Mouse (Mus musculus) left cerebral cortex, postnatal 36 days (tissue): ENCODE results near the gene C4b. TPM values are rescaled to one million over a fixed set of nuclear protein-coding genes. Genes with fewer than 3 reads are reported as not detected.
"Not testable (repeated sequence)": the region's sequence is repeated elsewhere in the genome, so short reads cannot be mapped to it uniquely, and the experiment has no call there.

ENCODE experiments used
- DNase-seq, 2 experiments: peaks; one replicate each; pipeline ENCODE4 v3.0.0; 2021 to 2022; ENCODE audit warnings: low spot score in 2 of 2, mixed read lengths in 1 of 2
- intact Hi-C: fragments of 180-260 bp; cut with DNase I; formaldehyde crosslinking; loops from one replicate; pipeline ENCODE4 v1.15.1; 2025
- total RNA-seq, 2 experiments: library from RNA; stranded (reverse); gene quantifications; 2 replicates each; pipeline ENCODE4 v1.2.3; 2021

The C4b gene
- total RNA-seq, result 10 to 100 TPM in 1 of 2 experiments, 1 to 10 TPM in 1; 8.3 to 11.4 TPM

DNA sequence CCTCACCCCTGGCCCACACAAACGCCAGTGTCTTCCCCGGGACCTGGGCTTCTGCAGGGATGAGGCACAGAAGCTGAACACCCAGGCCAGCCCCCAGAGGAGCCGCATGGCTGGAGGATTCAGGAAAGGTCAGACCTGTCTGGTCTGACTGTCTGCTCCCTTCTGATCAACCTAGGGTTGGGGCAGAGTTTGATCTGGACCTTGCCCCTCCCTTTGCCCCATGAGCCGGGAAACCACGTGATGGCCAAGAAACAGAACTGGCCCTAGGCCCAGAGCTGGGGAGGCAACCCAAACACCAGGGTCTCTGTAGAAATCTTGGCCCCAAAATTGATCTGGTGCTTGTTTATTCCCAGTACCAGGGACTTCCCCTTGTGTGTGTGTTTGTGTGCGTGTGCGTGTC lies at the start of gene C4b:
C4b (minus strand) TSS at position 164 of the 400 bp plus-strand sequence.
- no peak for DNase-seq

DNA sequence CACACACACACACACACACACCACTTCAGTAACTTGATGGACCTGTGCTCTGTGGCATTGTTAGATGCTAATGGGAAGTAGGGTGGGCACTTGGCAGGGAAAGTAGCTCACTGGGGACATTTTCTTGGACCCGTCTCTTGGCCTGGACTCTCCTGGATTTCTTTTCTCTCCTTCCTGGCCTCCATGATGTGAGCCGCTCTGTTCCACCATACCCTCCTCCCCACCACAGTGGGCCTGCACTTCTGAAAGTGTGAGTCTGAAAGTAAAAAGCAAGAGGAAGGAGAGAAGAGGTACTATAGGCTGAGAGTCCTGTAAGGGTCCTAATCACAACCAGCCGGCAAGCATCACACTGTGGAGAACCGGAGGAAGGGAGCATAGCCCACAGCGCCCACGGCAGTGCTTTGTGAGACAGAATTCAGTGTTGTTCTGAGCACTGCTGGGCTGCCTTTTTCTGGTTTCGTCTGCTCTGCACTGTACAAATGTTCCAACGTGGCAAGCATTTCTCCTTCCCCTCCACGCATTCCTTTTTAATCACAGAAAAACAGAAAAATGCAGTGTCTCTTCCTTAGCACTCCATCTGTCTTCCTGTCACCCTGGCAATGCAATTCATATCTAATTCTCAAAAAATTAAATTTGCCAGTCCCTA lies 34.1 kb upstream of the C4b start:
- intact Hi-C loops, result no loop called here
- DNase-seq, result peak; percentile 21 to 33

More for the DNA sequence above, at the start of gene C4b:
- intact Hi-C loops, result loop anchor here (2.0 kb wide), 1 partner anchor 81 kb away; no protein-coding TSS in a partner anchor

DNA sequence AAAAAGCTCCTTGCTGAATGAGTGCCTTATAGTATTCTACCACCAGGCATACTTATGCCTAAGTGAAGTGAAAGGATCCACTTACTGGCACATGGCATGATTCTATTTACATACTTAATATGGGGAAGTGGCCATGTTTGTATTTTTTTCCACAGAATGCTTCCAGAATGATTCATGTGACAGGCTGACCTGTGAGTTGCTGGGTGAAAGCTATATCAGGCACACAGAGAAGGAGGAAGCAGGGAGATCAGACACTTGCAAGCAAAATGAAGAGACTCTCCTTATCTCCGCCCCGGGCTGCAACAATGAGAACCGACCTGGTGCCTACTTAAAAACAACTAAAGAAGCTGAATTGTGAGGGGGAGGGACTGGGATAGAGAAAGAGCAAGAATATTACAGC lies 17.8 kb upstream of the C4b start:
- intact Hi-C loops, result no loop called here
- DNase-seq, result no peak

DNA sequence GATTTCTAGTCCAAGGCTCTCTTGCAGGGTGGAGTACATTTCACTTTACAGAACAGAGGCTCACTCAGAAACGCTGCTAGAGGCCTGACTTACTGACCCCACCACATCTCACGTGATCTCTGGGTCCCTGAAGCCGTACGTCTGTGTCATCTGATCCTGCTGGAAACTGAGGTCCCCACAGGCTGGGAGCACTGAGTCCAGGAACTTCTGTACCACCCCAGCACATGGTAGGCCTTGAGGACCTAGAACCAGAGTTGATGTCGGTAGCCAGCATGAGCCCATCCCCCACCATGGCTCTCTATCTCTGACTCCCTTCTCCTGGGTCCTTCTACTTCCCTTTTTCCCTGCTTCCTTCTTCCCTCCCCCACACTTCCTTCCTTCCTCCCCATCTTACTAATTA lies 2.8 kb upstream of the C4b start:
- no peak for DNase-seq
- intact Hi-C loops, result no loop called here

DNA sequence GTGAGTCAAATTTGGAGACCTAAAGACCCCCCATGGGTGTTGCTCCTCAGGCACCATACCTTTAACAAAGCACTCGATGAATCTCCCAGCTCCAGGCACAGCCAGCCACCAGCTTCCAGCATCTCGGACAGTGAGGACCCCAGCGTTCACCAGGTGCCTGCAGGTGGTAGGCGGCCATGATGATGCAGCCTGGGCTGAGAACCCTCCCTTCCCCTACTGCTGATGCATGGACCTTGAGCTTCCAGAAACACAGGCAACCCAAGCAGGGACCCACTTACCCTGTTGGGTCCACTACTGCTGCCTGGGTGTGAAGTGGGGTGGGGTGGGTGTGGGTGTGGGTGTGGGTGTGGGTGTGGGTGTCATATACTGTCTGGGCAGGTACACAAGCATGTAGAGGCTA lies 1.5 kb upstream of the C4b start:
- DNase-seq, result not testable (repeated sequence)
- intact Hi-C loops, result loop anchor here (2.0 kb wide), 1 partner anchor 80 kb away; no protein-coding TSS in a partner anchor

DNA sequence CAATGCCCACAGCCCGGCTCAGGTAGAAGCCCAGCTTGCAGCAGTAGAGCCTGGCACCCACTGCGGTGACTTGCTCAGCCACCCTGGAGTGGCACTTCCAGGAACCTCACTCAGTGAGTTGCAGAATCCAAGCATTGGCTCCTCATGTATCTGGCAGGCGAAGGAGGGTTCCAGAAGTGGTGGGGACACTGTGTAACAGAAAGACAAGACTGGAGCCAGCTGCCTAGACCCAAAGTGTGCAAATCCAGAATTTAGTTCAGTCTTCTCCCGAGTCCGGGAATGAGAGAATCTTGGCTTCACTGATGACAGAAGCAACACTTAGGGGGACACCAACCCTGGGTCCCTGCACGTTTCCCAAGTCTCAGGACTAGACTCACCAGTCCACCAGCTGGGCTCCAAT lies 929 bp upstream of the C4b start:
- DNase-seq, result not testable (repeated sequence)
- intact Hi-C loops, result loop anchor here (2.0 kb wide), 1 partner anchor 80 kb away; no protein-coding TSS in a partner anchor

DNA sequence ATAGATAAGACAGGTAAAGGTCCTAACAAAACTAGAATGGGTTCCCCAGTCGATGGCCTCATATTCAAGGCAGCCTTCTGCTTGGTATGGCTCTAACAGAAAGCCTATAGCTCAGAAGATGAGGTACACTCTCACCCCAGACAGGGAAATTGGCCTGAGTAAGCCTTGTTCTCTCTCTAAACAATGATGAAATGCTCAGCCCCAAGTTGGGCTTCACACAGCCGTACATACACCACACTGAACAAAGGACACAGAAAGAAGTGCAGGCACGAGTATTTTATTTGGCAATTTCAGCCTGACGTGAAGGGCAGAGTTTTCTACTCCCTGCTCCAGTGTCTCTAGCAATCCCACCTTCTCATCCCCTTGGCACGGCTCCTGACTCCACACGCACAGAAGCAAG lies 524 bp upstream of the C4b start:
- no peak for DNase-seq
- intact Hi-C loops, result loop anchor here (2.0 kb wide), 1 partner anchor 81 kb away; no protein-coding TSS in a partner anchor

DNA sequence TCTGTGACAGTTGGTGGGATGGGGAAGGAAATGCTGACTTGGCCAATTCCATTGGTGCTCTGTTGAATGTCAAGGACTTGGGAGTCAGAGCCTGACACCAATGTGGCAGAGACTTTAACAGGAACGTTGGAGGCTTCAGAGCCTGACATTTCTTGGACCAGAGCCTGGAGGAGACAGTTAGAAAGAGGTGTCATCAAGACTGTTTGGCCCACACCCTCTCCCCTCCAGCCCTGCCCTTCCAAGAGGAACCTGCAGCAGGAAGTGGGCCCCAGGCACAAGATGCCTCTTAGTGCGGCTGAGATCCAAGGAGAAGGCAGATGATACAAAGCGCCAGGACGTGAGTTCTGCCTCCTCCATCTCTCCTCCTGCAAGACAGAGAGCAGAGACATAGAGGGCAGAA lies 3.4 kb downstream of the C4b start:
- intact Hi-C loops, result no loop called here
- no peak for DNase-seq

DNA sequence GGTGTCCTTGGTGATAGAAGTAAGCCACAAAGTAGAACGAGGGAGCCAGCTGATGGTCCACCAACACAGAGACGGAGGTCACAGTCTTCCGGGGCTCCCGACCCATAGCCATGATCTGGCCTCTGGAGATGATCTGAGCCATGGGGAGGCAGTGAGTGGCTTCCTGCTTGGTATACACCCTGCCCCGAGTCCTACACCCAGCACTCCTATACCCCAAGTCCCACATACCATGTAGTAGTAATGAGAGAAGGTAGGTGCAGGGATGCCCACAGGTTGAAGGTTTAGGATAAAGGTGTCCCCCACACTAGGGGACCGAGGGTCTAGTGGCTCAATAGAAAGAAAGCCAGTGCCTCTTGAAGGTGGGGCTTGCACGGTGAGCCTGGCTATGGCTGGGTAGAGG lies 4.0 kb downstream of the C4b start:
- intact Hi-C loops, DNase-seq: not testable (repeated sequence)

DNA sequence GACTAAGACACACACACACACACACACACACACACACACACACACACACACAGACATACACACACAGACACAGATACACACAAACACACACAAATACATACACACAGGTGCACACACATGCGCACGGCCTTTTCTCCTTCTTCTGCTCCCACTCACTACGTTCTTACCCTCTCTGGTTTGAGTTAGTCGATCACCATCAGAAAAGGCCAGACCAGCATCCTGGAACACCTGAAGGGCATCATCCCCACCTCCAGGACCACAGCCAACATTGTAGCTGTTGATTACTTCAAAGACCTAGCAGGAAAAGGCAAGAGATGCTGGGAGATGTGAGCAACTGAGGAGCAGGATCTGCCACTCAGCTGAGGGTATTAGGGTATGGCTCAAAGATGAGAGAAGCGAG lies 6.2 kb downstream of the C4b start:
- intact Hi-C loops, DNase-seq: not testable (repeated sequence)

DNA sequence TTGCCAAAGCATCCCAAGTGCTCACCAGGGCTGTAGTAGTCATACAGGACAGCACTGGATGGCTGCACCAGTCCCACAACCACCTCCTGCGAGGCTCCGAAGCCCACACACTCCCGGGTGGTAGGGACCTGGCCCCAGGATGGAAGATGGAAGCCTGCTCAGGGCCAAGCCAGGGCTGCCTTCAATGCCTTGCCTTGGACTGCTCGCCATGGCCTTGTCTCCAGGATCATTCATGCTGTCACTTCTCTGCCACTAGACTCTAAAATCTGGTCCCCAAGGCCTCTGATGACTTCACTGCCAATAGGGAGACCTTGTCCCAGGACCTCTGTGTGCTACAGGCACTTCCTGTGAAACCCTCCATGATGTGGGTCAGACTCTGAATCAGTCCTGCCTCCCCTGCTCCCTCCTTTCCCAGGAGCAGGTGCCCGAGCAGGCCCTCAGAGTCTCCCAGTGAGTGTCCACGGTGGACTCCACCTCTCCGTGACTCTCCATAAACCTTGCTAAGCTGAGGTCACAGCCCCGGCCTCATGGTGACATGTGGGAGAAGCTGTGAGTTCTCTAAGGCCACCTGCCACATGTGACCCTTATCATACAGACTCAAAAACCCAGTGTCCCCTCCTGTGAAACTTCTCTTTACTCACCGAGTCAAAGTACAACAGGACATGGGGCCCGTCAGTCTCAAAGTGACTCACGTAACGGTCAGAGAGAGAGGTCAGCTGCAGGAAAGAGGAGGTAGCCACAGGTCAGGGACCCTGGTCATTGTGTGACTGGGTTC lies 13.7 kb downstream of the C4b start:
- DNase-seq, intact Hi-C loops: not testable (repeated sequence)

DNA sequence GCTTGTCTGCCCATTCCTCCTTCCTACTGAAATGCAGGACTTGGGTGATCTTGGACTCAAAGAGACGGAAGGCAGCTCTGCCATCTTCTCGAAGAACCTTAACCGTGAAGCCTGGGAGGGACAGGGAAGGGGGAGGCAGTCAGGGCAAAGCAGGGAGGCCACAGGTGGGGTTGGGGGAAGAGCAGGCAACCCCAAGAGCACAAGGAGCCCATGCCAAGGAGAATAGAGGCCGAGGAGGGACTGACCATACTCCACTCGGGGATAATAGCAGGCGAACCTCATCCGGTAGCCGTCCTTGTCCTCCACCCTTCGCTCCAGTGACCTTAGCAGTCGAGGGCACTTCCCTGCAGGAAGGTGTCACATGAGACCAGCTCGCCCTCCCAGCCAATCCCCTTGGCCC lies 14.5 kb downstream of the C4b start:
- intact Hi-C loops, DNase-seq: not testable (repeated sequence)

DNA sequence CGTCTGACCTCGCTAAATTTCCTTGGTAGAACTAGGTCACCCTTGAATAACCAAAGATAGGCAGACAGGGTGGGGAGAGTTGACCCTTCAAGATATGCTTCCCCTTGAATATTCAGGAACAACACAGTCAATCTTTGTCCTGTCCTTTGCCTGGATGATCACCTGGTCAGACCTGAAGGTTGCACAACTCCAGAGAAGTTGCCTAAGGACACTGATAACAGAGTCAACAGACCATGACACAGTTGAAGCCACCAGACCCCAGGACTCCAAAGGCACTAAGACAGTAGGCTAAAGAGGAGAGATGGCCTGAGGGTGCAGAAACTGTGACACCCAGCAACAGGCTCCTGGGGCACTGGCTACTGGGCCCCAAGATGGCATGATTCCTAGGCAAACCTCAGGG lies 15.8 kb downstream of the C4b start:
- DNase-seq, result no peak
- intact Hi-C loops, result no loop called here

DNA sequence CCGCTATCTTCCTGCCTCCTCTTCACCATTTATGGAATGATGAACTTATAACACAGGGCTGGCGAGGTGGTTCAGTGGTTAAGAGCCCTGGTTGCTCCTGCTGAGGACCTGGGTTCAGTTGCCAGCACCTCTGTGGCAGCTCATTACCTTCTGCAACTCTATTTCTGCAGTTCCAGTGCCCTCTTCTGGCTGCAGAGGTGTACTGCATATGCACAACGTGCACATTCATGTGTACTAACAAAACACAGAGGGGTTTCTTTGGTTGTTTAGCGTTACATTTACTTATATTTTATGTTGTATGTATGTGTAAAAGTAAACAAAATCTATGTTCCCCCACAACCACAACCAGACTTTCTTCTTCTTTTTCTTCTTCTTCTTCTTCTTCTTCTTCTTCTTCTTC lies 20.6 kb downstream of the C4b start:
- intact Hi-C loops, result no loop called here
- DNase-seq, result no peak

DNA sequence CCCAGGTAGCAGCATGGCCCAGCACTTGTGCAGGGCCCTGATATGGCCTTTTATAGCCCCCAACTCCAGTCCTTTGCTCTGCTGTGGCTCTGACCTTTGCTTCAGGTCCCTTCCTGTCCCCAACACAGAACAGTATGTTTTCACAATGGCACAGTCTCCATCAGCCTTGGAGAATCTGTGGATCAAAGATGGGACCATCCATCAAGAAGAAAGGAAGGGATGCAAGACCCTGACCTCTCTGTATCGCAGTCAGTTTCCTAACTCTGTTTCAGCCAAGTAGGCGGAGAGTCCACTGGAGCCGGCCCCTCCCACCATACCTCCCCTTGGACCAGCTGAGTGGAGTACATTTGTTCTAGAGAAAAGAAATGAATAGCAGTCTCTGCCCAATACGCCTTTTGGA lies 21.4 kb downstream of the C4b start:
- DNase-seq, intact Hi-C loops: not testable (repeated sequence)

DNA sequence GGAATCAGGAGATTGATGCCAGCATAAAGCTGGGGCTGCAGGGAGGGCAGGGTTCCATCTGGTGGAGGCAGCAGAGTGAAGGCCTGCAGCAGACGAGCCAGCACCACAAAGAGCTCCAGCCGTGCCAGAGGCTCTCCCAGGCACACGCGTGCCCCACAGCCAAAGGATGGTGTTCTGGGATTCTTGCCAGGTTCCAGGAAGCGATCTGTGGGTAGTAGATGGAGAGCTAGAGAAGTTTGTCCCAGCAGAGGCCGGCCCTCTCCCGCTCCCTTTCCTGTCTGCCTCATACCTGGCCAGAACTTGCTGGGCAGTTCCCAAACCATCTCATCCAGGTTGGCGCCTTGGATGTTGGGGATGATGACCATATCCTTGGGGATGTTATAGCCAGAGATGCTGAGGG lies 23.8 kb downstream of the C4b start:
- intact Hi-C loops, result loop anchor here (2.0 kb wide), 1 partner anchor 83 kb away; no protein-coding TSS in a partner anchor
- DNase-seq, result not testable (repeated sequence)

DNA sequence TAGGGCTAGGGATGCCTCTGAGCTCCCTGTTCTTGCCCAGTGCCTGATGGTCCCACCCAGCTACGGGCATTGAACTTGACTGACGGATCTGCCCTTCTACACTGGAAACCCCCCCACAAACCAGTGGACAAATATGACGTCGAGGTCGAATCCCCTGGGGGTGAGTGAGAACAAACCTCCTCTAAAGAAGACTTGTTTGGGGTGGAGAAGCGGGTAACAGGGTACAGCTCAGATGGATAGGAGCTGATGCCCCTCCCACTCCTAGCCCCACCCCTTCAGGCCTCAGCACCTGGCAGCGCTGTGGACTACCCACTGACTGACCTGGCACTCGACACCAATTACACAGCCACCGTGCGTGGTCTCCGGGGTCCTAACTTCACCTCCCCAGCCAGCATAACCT lies 26.3 kb downstream of the C4b start:
- intact Hi-C loops, result no loop called here
- DNase-seq, result no peak

DNA sequence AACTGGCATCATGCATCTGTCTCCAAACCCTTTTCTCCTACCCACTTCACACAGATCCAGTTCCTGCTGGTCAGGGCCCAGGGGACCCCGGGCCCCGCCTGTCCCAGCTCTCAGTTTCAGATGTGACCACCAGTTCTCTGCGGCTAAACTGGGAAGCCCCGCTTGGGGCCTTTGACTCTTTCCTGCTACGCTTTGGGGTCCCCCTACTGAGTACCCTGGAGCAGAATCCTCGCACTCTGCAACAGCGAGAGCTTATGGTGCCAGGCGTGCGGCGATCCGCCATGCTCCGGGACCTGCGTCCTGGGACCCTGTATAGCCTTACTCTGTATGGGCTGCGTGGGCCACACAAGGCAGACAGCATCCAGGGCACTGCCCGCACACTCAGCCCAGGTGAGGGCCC lies 27.4 kb downstream of the C4b start:
- intact Hi-C loops, result no loop called here
- no peak for DNase-seq

DNA sequence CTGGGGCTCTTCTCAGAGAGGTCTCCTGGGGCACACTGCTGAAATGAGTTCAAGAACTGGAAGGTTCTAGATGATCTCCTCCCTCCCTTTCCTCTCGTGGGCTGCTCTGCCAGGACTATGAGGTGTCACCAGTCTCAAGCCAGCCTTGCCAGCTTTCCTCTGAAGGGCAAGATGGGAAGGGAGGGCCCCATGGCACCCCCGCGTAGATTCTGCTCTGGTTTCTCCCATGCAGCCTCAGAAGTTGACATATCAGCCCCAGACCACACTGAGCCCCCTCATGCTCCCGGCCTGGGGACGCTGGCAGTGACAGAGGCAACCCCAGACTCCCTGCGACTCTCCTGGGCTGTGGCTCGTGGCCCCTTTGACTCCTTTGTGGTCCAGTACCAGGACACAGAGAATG lies 28.2 kb downstream of the C4b start:
- DNase-seq, intact Hi-C loops: not testable (repeated sequence)

DNA sequence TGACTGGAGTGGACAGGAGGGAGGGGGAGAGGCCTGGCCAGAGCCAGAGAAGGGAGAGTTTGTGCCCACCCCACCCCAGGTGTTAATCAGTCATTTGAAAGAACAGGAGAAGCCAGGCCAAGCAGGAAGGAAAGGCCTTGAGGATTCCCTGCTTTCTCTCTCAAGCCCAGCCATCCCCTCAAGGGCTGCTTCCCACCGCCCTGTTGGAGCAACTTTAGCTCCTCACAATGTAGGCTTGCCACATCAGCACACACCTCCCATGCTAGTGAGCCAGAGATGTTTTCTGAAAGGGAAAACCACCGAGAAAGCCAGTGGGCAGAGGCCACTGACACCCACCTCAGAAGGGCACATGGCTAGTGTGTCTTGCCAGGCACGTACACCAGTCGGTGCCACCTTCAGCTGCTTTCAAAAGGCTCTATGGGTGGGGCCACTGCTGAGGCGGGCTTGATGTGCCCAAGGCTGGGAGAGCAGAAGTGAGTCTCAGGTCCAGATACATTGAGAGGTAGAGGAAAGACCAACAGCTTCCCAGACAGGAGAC lies 28.7 kb downstream of the C4b start:
- intact Hi-C loops, DNase-seq: not testable (repeated sequence)
